Mouse (Mus musculus) heart, embryonic 13.5 days (tissue): ENCODE measurements at regions not wholly inside any gene's neighbourhood (a gene's known extent, or its start where the extent isn't known, plus 50 kb on each side); places are given as distances from the start of the nearest gene placed in this dataset.

Source experiments
- ATAC-seq: fragments of 200-750 bp; cut with Nextera tagmentation; 2 replicates; pipeline ENCODE4 v1.8.0; 2017; ENCODE audit warnings: moderate TSS enrichment; ENCODE audit not compliant: insufficient number of reproducible peaks, low FRiP score, low TSS enrichment; ENCODE audit errors: extremely low read depth
- H3K27ac ChIP-seq: fragments of 300-500 bp; sonication (generic); replicated peaks from 2 replicates; pipeline ENCODE4 v1.5.1; 2015; ENCODE audit warnings: moderate library complexity, mild to moderate bottlenecking, inconsistent platforms
- H3K27me3 ChIP-seq: fragments of 300-500 bp; sonication (generic); replicated peaks from 2 replicates; pipeline ENCODE4 v1.6.1; 2015; ENCODE audit warnings: mild to moderate bottlenecking, inconsistent platforms
- H3K36me3 ChIP-seq: fragments of 300-500 bp; sonication (generic); 2 replicates; pipeline ENCODE4 v1.6.1; 2015; ENCODE audit warnings: mild to moderate bottlenecking, inconsistent platforms
- H3K4me1 ChIP-seq: fragments of 300-500 bp; sonication (generic); 2 replicates; pipeline ENCODE4 v1.6.1; 2015; ENCODE audit warnings: inconsistent platforms
- H3K4me2 ChIP-seq: fragments of 300-500 bp; sonication (generic); 2 replicates; pipeline ENCODE4 v1.6.1; 2015; ENCODE audit warnings: inconsistent platforms, mild to moderate bottlenecking, moderate library complexity
- H3K4me3 ChIP-seq: fragments of 300-500 bp; sonication (generic); 2 replicates; pipeline ENCODE4 v1.5.1; 2015; ENCODE audit warnings: moderate library complexity, mild to moderate bottlenecking, inconsistent platforms
- H3K9ac ChIP-seq: fragments of 300-500 bp; sonication (generic); 2 replicates; pipeline ENCODE4 v1.6.1; 2015; ENCODE audit warnings: inconsistent platforms, mild to moderate bottlenecking, moderate library complexity
- H3K9me3 ChIP-seq: fragments of 300-500 bp; sonication (generic); 2 replicates; pipeline ENCODE4 v1.6.1; 2016; ENCODE audit warnings: inconsistent platforms
- WGBS: fragments of 180-500 bp; shearing (Covaris S2); methylation state at CpG from one replicate; pipeline ENCODE4 v1.1.7; 2015; ENCODE audit warnings: mixed read lengths; 5-methylcytosine and 5-hydroxymethylcytosine counted together

DNA sequence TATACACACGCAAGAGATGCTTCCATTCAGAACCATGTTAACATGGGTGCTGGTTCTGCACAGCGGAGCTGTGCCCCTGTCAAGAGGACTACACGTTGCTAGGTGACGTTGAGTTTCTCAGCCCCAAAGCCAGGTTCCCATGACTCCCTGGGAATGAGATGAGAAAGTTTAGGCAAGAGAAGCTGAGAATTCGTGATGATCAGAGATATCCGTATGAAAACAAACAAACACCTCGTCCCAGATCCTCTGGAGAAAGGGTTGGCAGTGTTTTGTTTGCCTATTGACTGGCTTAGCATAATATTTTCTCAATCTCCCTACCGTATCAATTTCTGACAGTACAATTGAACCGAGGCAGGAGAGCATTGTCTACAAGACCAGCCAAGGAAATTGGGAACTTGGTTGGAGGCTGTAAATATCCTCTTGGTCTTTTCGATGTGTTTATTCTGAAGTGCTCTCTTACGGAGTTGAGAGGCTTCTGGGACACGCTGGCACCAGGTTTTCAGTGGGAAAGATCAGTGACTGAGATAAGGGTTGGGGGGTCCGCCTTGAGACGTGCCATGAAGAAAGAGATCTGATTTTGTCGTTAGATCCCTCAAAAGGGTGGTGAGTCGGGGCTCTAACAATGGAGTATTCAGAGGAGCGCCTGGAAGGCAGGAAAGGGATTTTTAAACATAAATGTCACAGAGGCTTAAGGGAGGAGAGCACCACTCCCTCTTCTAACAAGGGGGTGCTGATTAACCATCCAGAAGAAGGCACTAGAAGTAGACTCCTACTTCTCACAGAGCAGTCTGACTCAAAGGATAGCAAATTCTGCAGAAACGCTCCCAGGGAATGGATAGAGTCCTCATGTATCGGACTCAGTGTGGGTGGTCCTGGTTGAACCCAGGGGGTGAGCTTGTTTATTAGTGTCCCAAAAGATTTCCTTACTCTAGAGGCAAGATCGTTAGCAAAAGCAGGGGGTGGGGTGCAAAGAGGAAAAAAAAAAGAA, 70.5 kb upstream of the Gm45716 start:
- H3K36me3 ChIP-seq: no peaks in the 10 kb centered on the region
- H3K9me3 ChIP-seq: no peaks in the 10 kb centered on the region
- H3K4me1 ChIP-seq: peaks cover 10% of the 10 kb centered on the region; the same call in 1 of the 2 replicates
- ATAC-seq: no peak
- H3K27me3 ChIP-seq: no peaks in the 10 kb centered on the region
- no peak overlapping the region for H3K4me3 ChIP-seq
- 33% methylated on average over 20 of the region's 20 CpGs for WGBS
- H3K4me2 ChIP-seq: peak overlapping the region; percentile 28
- peak overlapping the region; percentile 70 for H3K27ac ChIP-seq
- H3K9ac ChIP-seq: no peak overlapping the region

GRCm38 (mm10) chr11:90117664-90118295, 69.7 kb upstream of the Gm45716 start:
- Histone ChIP-seq H3K27me3 (no peaks in the 10 kb centered on the region), H3K4me1 (peaks cover 10% of the 10 kb centered on the region; the same call in 1 of the 2 replicates), H3K9ac (no peak overlapping the region), H3K9me3 (no peaks in the 10 kb centered on the region), H3K36me3 (no peaks in the 10 kb centered on the region), H3K27ac (peak overlapping the region; percentile 70), H3K4me2 (no peak overlapping the region), H3K4me3 (no peak overlapping the region)
- WGBS: 51% methylated on average over 5 of the region's 5 CpGs
- ATAC-seq: no peak

- no peak for ATAC-seq
- no peaks in the 10 kb centered on the region for H3K36me3 ChIP-seq
- H3K4me2 ChIP-seq: no peak overlapping the region
- WGBS: 41% methylated on average over 3 of the region's 3 CpGs
- no peaks in the 10 kb centered on the region for H3K27me3 ChIP-seq
- no peaks in the 10 kb centered on the region for H3K9me3 ChIP-seq
- H3K4me3 ChIP-seq: no peak overlapping the region
- peaks cover 6% of the 10 kb centered on the region; the same call in 1 of the 2 replicates for H3K4me1 ChIP-seq
- H3K9ac ChIP-seq: no peak overlapping the region
- no peak overlapping the region for H3K27ac ChIP-seq
These were observed 65.6 kb upstream of the Gm45716 start for GRCm38 (mm10) chr11:90121902-90122301.

DNA sequence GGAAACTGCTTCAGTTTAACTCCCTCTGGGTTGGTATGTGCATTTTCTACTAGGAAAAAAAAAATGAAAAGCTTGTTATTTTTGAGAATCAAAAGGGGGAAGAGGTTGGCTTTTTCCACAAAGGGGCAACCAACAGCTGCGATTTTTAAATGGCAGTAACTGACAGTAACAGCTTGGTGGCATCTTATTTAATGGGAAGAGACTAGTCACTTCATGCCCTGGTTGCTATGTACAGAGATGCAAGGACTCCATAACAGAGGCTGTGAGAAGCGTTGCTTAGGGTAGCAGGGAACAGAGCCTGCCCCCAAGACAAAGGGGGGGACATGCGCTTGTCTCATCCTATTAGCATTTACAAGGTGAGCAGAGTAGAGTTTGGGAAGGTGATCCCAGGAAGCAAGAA, 64.8 kb upstream of the Gm45716 start:
- Histone ChIP-seq H3K27ac (no peak overlapping the region), H3K4me1 (no peaks in the 10 kb centered on the region), H3K36me3 (no peaks in the 10 kb centered on the region), H3K9me3 (no peaks in the 10 kb centered on the region), H3K9ac (no peak overlapping the region), H3K27me3 (no peaks in the 10 kb centered on the region), H3K4me3 (no peak overlapping the region), H3K4me2 (no peak overlapping the region)
- 71% methylated on average over 3 of the region's 3 CpGs for WGBS
- no peak for ATAC-seq

DNA sequence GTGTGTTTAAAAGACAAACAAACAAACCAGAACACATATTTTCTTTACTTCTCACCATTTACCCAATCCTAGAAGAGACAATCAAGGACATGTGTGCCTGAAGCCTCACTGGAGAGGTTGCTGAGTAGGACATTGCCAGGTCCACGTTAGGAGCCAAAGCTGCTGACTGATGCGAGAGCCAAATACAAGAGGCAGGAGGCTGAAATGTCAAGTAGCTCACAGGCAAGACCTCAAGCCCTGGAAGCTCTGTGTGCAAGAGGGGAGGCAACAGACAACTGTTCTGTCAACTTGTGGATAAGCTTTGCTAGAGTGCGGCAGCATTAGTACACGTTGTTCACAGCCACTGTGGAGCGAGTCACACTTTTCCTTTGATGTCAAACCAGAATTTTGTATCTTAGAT, 63.6 kb upstream of the Gm45716 start:
- H3K27me3 ChIP-seq: no peaks in the 10 kb centered on the region

GRCm38 (mm10) chr11:90126289-90126688, 61.2 kb upstream of the Gm45716 start:
- Histone ChIP-seq H3K27ac (no peak overlapping the region), H3K36me3 (no peaks in the 10 kb centered on the region), H3K4me2 (no peak overlapping the region), H3K27me3 (no peaks in the 10 kb centered on the region), H3K9ac (no peak overlapping the region), H3K9me3 (no peaks in the 10 kb centered on the region), H3K4me1 (peaks cover 24% of the 10 kb centered on the region), H3K4me3 (no peak overlapping the region)
- no peak for ATAC-seq
- WGBS: 75% methylated on average over 4 of the region's 4 CpGs

More for the DNA sequence above, 63.6 kb upstream of the Gm45716 start:
- H3K9ac ChIP-seq: no peak overlapping the region
- H3K4me3 ChIP-seq: no peak overlapping the region
- WGBS: 59% methylated on average over 5 of the region's 5 CpGs
- peaks cover 3% of the 10 kb centered on the region for H3K4me1 ChIP-seq
- no peak for ATAC-seq
- H3K36me3 ChIP-seq: no peaks in the 10 kb centered on the region
- H3K4me2 ChIP-seq: no peak overlapping the region
- H3K27ac ChIP-seq: no peak overlapping the region
- H3K9me3 ChIP-seq: no peaks in the 10 kb centered on the region

GRCm38 (mm10) chr11:90128865-90129415, 58.5 kb upstream of the Gm45716 start:
- no peaks in the 10 kb centered on the region for H3K36me3 ChIP-seq
- H3K9ac ChIP-seq: no peak overlapping the region
- 61% methylated on average over 7 of the region's 7 CpGs for WGBS
- no peaks in the 10 kb centered on the region for H3K9me3 ChIP-seq
- H3K4me3 ChIP-seq: no peak overlapping the region
- H3K4me2 ChIP-seq: no peak overlapping the region
- peaks cover 30% of the 10 kb centered on the region for H3K4me1 ChIP-seq
- H3K27ac ChIP-seq: peak overlapping the region; percentile 74; the same call in 1 of the 2 replicates
- no peak for ATAC-seq
- H3K27me3 ChIP-seq: no peaks in the 10 kb centered on the region

GRCm38 (mm10) chr11:90129793-90130624, 57.5 kb upstream of the Gm45716 start:
- Histone ChIP-seq H3K27me3 (no peaks in the 10 kb centered on the region), H3K27ac (peak overlapping the region; percentile 74), H3K4me3 (no peak overlapping the region), H3K36me3 (no peaks in the 10 kb centered on the region), H3K4me2 (peak overlapping the region; percentile 25), H3K4me1 (peaks cover 30% of the 10 kb centered on the region), H3K9ac (peak overlapping the region; percentile 40; the same call in 1 of the 2 replicates), H3K9me3 (no peaks in the 10 kb centered on the region)
- WGBS: 35% methylated on average over 12 of the region's 12 CpGs
- ATAC-seq: no peak

DNA sequence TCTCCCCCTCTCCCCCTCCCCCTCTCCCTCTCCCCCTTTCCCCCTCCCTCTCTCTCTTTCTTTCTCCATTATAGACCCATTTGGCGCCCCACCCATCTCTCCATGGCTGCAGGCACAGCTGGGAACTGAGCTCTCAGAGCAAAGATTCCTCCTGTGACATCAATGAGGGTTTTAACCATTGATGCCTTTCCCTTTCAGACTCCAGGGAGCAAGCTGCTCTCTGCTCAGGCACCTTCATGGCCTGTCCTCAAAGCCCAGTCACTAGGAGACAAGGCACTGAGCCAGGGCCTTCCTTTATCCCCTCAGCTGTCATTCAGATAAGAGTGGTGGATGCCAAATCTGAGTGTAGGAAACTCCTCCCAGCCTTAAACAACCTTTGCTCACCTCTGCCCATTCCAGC, 56.8 kb upstream of the Gm45716 start:
- peaks cover 30% of the 10 kb centered on the region for H3K4me1 ChIP-seq
- WGBS: 57% methylated on average over 1 of the region's 1 CpGs
- no peaks in the 10 kb centered on the region for H3K36me3 ChIP-seq
- no peak for ATAC-seq
- no peak overlapping the region for H3K9ac ChIP-seq
- peak overlapping the region; percentile 74 for H3K27ac ChIP-seq
- H3K9me3 ChIP-seq: 0 out of 2 replicates have a peak, but pooled peaks cover 2% of the 10 kb centered on the region
- H3K4me3 ChIP-seq: no peak overlapping the region
- H3K27me3 ChIP-seq: no peaks in the 10 kb centered on the region
- peak overlapping the region; percentile 25 for H3K4me2 ChIP-seq

GRCm38 (mm10) chr11:90132579-90132978, 54.9 kb upstream of the Gm45716 start:
- Histone ChIP-seq H3K4me2 (no peak overlapping the region), H3K27ac (no peak overlapping the region), H3K36me3 (no peaks in the 10 kb centered on the region), H3K27me3 (no peaks in the 10 kb centered on the region), H3K9me3 (0 out of 2 replicates have a peak, but pooled peaks cover 4% of the 10 kb centered on the region), H3K4me3 (no peak overlapping the region), H3K4me1 (peaks cover 30% of the 10 kb centered on the region), H3K9ac (no peak overlapping the region)
- 45% methylated on average over 5 of the region's 5 CpGs for WGBS
- no peak for ATAC-seq
